Mouse (Mus musculus): Measurements from ENCODE around the gene D17Wsu92e. TPM values are rescaled to one million over a fixed set of nuclear protein-coding genes. Genes with fewer than 3 reads are reported as not detected.

D17Wsu92e gene
- polyA plus RNA-seq, 1 experiment from 2014 or later, result 22.3 TPM

DNA sequence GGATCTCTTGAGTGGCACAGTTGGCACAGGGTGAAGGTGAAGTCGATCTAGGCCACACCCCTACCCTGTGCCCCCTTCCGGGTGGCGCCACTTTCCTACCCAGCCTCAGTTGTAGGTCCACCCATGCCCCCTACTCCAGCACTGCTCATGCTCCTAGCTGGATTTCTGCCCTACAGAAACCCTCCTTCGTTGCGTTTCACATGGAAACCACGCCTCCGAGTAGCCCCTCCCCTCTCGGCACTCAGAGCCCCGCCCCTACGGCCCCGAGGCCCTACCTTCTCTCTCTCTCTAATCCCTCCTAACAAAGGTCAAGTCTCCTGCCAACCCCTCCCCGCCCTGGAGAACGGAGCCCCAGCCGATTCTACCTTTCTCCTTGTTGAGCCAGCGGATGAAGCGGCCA, 103.6 kb downstream of the D17Wsu92e start:
- no peak overlapping the region for H3K9ac ChIP-seq (replicated peaks; ENCODE audit: low read depth, low read length)
- H3K4me1 ChIP-seq (ENCODE audit: control insufficient read depth, insufficient read depth, low read length), result no peaks in the 10 kb centered on the region
- H3K4me2 ChIP-seq (replicated peaks; ENCODE audit: low read depth, low read length), result peak overlapping the region; percentile 29
- ATAC-seq (ENCODE audit: insufficient number of reproducible peaks, insufficient read depth, low FRiP score, low read depth), result peak; percentile 50
- no peaks in the 10 kb centered on the region for H3K27me3 ChIP-seq (ENCODE audit: control insufficient read depth, insufficient read depth, low read length)
- H3K27ac ChIP-seq (ENCODE audit: low read length), result no peak overlapping the region
- no peaks in the 10 kb centered on the region for H3K9me3 ChIP-seq (ENCODE audit: control insufficient read depth, low read depth, low read length)
- 0 out of 2 replicates have a peak overlapping the region, but pooled peaks have one; percentile 5 for H3K4me3 ChIP-seq (ENCODE audit: low read depth, low read length)
- 9% methylated on average over 16 of the region's 16 CpGs for WGBS
- H3K36me3 ChIP-seq (ENCODE audit: control insufficient read depth, insufficient read depth, low read length), result no peaks in the 10 kb centered on the region

DNA sequence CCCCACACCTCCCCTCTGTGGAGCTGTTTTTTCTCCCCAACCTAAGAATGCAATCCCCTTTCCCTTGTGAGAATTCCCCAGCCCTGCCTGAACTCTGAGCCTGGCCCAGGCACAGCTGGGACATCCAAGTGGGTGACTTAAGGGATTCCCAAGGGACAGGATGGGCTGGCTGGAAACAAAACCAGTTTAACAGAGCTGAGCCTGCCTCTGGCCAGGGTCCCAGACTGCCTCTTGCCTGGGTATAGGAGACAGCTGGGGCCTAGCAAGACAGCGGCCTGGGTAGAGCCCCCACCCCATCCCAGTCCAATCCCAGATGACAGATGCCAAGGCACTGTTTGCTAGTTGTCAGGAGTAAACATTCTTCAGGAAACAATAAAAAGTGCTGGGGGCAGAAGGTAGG, 107.6 kb downstream of the D17Wsu92e start:
- Histone ChIP-seq H3K4me1 (ENCODE audit: control insufficient read depth, insufficient read depth, low read length) (peaks cover 6% of the 10 kb centered on the region; the same call in 1 of the 2 replicates), H3K27ac (ENCODE audit: low read length) (no peak overlapping the region), H3K4me2 (replicated peaks; ENCODE audit: low read depth, low read length) (no peak overlapping the region), H3K9me3 (ENCODE audit: control insufficient read depth, low read depth, low read length) (no peaks in the 10 kb centered on the region), H3K4me3 (ENCODE audit: low read depth, low read length) (no peak overlapping the region), H3K27me3 (ENCODE audit: control insufficient read depth, insufficient read depth, low read length) (no peaks in the 10 kb centered on the region), H3K36me3 (ENCODE audit: control insufficient read depth, insufficient read depth, low read length) (no peaks in the 10 kb centered on the region), H3K9ac (replicated peaks; ENCODE audit: low read depth, low read length) (no peak overlapping the region)
- 56% methylated on average over 1 of the region's 1 CpGs for WGBS
- ATAC-seq (ENCODE audit: insufficient number of reproducible peaks, insufficient read depth, low FRiP score, low read depth), result no peak

DNA sequence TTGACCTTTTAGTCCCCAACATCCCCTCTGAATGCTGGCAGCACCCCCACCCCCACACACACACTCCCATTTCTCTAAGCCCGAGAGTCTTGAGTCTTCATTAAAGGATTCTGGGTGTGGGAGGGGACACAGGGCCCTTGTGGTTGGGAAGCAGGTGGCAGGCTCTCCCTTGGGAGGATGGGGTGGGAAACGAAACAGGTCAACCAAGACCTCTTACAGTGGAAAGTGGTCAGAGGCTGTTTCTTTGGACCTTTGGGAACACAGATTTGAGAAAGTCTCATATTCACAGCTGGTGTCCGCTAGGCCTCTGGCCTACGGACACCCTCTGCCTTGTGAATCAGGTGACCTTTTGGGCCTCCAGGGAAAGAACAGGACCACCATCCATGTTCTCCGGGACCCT, 110.8 kb downstream of the D17Wsu92e start:
- no peak overlapping the region for H3K4me3 ChIP-seq (ENCODE audit: low read depth, low read length)
- no peak overlapping the region for H3K9ac ChIP-seq (replicated peaks; ENCODE audit: low read depth, low read length)
- 80% methylated on average over 5 of the region's 5 CpGs for WGBS
- no peaks in the 10 kb centered on the region for H3K9me3 ChIP-seq (ENCODE audit: control insufficient read depth, low read depth, low read length)
- H3K27ac ChIP-seq (ENCODE audit: low read length), result no peak overlapping the region
- no peak for ATAC-seq (ENCODE audit: insufficient number of reproducible peaks, insufficient read depth, low FRiP score, low read depth)
- no peak overlapping the region for H3K4me2 ChIP-seq (replicated peaks; ENCODE audit: low read depth, low read length)
- peaks cover 6% of the 10 kb centered on the region; the same call in 1 of the 2 replicates for H3K4me1 ChIP-seq (ENCODE audit: control insufficient read depth, insufficient read depth, low read length)
- H3K36me3 ChIP-seq (ENCODE audit: control insufficient read depth, insufficient read depth, low read length), result no peaks in the 10 kb centered on the region
- no peaks in the 10 kb centered on the region for H3K27me3 ChIP-seq (ENCODE audit: control insufficient read depth, insufficient read depth, low read length)

GRCm38 (mm10) chr17:27707954-27708661, 112.3 kb downstream of the D17Wsu92e start:
- 5% methylated on average over 25 of the region's 25 CpGs for WGBS
- Histone ChIP-seq H3K9me3 (ENCODE audit: control insufficient read depth, low read depth, low read length) (no peaks in the 10 kb centered on the region), H3K9ac (replicated peaks; ENCODE audit: low read depth, low read length) (no peak overlapping the region), H3K4me1 (ENCODE audit: control insufficient read depth, insufficient read depth, low read length) (peaks cover 6% of the 10 kb centered on the region; the same call in 1 of the 2 replicates), H3K4me3 (ENCODE audit: low read depth, low read length) (peak overlapping the region; percentile 18; the same call in 1 of the 2 replicates), H3K4me2 (replicated peaks; ENCODE audit: low read depth, low read length) (peak overlapping the region; percentile 53), H3K27ac (ENCODE audit: low read length) (no peak overlapping the region), H3K27me3 (ENCODE audit: control insufficient read depth, insufficient read depth, low read length) (no peaks in the 10 kb centered on the region), H3K36me3 (ENCODE audit: control insufficient read depth, insufficient read depth, low read length) (no peaks in the 10 kb centered on the region)
- peak; percentile 89 for ATAC-seq (ENCODE audit: insufficient number of reproducible peaks, insufficient read depth, low FRiP score, low read depth)

DNA sequence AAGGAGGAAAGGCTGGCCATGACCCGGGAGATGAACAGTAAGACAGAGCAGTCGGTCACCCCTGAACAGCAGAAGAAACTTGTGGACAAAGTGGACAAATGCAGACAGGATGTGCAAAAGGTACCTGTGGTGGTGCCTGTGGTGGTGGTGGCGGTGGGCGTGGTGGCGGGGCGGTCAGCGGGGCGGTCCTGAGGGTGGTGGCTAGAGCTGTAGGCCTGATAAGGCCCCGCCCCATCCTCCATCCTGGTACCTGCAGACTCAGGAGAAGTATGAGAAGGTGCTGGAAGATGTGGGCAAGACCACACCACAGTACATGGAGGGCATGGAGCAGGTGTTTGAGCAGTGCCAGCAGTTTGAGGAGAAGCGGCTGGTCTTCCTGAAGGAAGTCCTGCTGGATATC, 114.8 kb downstream of the D17Wsu92e start:
- 49% methylated on average over 10 of the region's 10 CpGs for WGBS
- no peak for ATAC-seq (ENCODE audit: insufficient number of reproducible peaks, insufficient read depth, low FRiP score, low read depth)
- H3K27ac ChIP-seq (ENCODE audit: low read length), result no peak overlapping the region
- H3K4me2 ChIP-seq (replicated peaks; ENCODE audit: low read depth, low read length), result no peak overlapping the region
- peaks cover 6% of the 10 kb centered on the region; the same call in 1 of the 2 replicates for H3K4me1 ChIP-seq (ENCODE audit: control insufficient read depth, insufficient read depth, low read length)
- no peak overlapping the region for H3K4me3 ChIP-seq (ENCODE audit: low read depth, low read length)
- no peaks in the 10 kb centered on the region for H3K27me3 ChIP-seq (ENCODE audit: control insufficient read depth, insufficient read depth, low read length)
- H3K36me3 ChIP-seq (ENCODE audit: control insufficient read depth, insufficient read depth, low read length), result no peaks in the 10 kb centered on the region
- H3K9me3 ChIP-seq (ENCODE audit: control insufficient read depth, low read depth, low read length), result no peaks in the 10 kb centered on the region
- H3K9ac ChIP-seq (replicated peaks; ENCODE audit: low read depth, low read length), result no peak overlapping the region

DNA sequence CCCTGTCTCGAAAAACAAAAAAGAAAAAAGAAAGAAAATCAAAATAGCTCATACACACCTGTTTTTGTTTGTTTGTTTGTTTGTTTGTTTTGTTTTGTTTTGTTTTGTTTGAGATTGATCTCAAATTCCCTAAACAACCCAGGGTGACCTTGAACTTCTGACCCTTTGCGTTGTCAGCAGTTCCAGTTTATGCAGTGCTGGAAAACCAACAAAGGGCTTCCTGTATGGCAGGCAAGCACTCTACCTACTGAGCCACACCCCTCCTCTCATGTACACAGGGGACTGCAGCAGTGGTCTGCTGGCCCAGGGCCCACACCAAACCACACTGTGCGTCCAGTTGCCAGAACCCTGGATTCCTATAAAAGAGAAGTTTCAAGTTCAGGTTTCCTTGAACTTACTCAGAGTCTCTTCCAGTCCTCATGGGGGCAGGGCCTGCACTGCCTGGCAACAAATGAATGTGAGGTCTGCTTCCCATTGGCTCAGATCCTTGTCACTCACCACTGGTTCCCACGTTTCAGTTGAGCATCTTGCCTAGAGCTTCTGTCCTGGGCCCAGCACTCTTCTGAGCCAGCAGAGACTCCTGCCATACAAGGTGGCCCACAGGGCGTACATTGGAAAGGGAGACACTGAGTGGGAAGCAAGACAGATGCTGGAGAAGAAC, 116.4 kb downstream of the D17Wsu92e start:
- Histone ChIP-seq H3K27me3 (ENCODE audit: control insufficient read depth, insufficient read depth, low read length) (no peaks in the 10 kb centered on the region), H3K36me3 (ENCODE audit: control insufficient read depth, insufficient read depth, low read length) (no peaks in the 10 kb centered on the region), H3K9me3 (ENCODE audit: control insufficient read depth, low read depth, low read length) (no peaks in the 10 kb centered on the region; the same call in 1 of the 2 replicates), H3K4me1 (ENCODE audit: control insufficient read depth, insufficient read depth, low read length) (peaks cover 6% of the 10 kb centered on the region; the same call in 1 of the 2 replicates), H3K9ac (replicated peaks; ENCODE audit: low read depth, low read length) (no peak overlapping the region), H3K4me2 (replicated peaks; ENCODE audit: low read depth, low read length) (no peak overlapping the region), H3K4me3 (ENCODE audit: low read depth, low read length) (no peak overlapping the region), H3K27ac (ENCODE audit: low read length) (no peak overlapping the region)
- WGBS, result 68% methylated on average over 5 of the region's 5 CpGs
- no peak for ATAC-seq (ENCODE audit: insufficient number of reproducible peaks, insufficient read depth, low FRiP score, low read depth)

DNA sequence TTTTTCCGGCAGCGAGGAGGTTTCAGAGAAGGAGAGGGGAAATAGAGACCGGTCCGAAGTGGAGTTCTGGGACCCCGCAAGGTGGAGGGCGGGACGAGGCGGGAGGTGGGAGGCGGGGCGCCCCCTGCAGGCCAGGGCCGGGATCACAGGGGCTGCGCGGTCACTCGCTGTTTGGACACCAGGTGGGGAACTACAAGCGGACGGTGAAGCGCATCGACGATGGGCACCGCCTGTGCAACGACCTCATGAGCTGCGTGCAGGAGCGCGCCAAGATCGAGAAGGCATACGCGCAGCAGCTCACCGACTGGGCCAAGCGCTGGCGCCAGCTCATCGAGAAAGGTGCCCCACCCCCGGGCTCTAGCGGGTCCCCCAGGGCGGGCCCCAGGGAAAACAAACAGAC, 117.9 kb downstream of the D17Wsu92e start:
- Histone ChIP-seq H3K4me1 (ENCODE audit: control insufficient read depth, insufficient read depth, low read length) (no peaks in the 10 kb centered on the region), H3K27ac (ENCODE audit: low read length) (no peak overlapping the region), H3K4me3 (ENCODE audit: low read depth, low read length) (peak overlapping the region; percentile 17; the same call in 1 of the 2 replicates), H3K4me2 (replicated peaks; ENCODE audit: low read depth, low read length) (peak overlapping the region; percentile 53), H3K9me3 (ENCODE audit: control insufficient read depth, low read depth, low read length) (no peaks in the 10 kb centered on the region; the same call in 1 of the 2 replicates), H3K9ac (replicated peaks; ENCODE audit: low read depth, low read length) (0 out of 2 replicates have a peak overlapping the region, but pooled peaks have one; percentile 10), H3K27me3 (ENCODE audit: control insufficient read depth, insufficient read depth, low read length) (no peaks in the 10 kb centered on the region), H3K36me3 (ENCODE audit: control insufficient read depth, insufficient read depth, low read length) (no peaks in the 10 kb centered on the region)
- peak; percentile 60 for ATAC-seq (ENCODE audit: insufficient number of reproducible peaks, insufficient read depth, low FRiP score, low read depth)
- WGBS, result under 1% methylated on average over 34 of the region's 34 CpGs

DNA sequence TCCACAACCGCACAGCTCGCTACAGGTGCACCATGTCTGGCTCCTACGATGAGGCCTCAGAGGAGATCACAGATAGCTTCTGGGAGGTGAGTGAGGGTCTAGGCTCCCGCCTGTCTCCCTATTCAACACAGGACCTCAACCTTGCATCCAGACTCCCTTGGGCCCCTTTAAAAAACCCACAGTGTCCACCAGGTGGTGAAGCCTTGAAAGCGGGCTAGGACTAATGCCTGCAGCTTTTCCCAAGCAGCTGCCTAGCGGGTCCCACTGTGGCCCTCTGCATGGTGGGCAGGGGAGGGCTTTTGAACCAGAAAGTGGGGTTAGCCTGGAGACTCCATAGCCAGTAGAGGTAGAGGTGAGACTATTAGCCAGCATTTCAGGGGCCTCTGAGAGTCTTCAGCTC, 118.6 kb downstream of the D17Wsu92e start:
- Histone ChIP-seq H3K27ac (ENCODE audit: low read length) (no peak overlapping the region), H3K4me3 (ENCODE audit: low read depth, low read length) (no peak overlapping the region), H3K4me2 (replicated peaks; ENCODE audit: low read depth, low read length) (no peak overlapping the region), H3K36me3 (ENCODE audit: control insufficient read depth, insufficient read depth, low read length) (no peaks in the 10 kb centered on the region), H3K4me1 (ENCODE audit: control insufficient read depth, insufficient read depth, low read length) (no peaks in the 10 kb centered on the region), H3K9ac (replicated peaks; ENCODE audit: low read depth, low read length) (no peak overlapping the region), H3K27me3 (ENCODE audit: control insufficient read depth, insufficient read depth, low read length) (no peaks in the 10 kb centered on the region), H3K9me3 (ENCODE audit: control insufficient read depth, low read depth, low read length) (no peaks in the 10 kb centered on the region; the same call in 1 of the 2 replicates)
- no peak for ATAC-seq (ENCODE audit: insufficient number of reproducible peaks, insufficient read depth, low FRiP score, low read depth)
- WGBS, result 62% methylated on average over 6 of the region's 6 CpGs
